Mouse (Mus musculus): ENCODE results near the gene Zfp318. TPM values are rescaled to one million over a fixed set of nuclear protein-coding genes. Genes with fewer than 3 reads are reported as not detected.
A peak's percentile ranks its signal among the peaks of the same experiment; 100 is the strongest.

Zfp318 gene
- total and polyA plus RNA-seq, 3 experiments = 7.1 to 15.6 (median 14.9) TPM

DNA sequence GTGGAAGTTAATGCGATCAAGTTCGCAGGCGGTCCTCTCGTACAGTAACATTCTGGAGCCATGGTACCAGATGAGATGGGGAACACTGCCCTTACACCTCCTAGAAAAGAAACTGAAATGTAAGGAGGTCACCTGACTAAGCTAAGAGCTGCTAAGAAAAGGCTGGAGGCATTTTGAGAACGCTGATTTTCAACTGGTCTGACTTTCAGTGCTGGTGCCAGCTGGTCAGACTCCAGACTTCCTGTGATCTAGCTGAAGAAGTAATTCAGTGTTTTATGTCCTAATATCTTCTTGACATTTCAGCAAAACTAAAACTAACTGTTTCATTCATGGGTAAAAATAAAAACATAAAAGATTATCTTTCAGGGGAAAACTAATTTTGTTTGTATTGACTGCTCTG lies 35.1 kb downstream of the Zfp318 start:
- DNase-seq = peak in 1 of 2 experiments; percentile 32
- peaks cover 3% of the 10 kb centered on the region; the same call in 1 of the 2 replicates for H3K36me3 ChIP-seq (ENCODE audit: control insufficient read depth, insufficient read depth, low read length)
- intact Hi-C loops (cut with DNase I) = no loop called here
- H3K9ac ChIP-seq (ENCODE audit: low read depth, low read length) = no peak overlapping the region
- no peaks in the 10 kb centered on the region for H3K27me3 ChIP-seq (ENCODE audit: control insufficient read depth, insufficient read depth, low read length)
- TF ChIP-seq CTCF (IDR thresholded peaks at IDR 0.05) = no peak
- no peak for TF ChIP-seq POLR2A (IDR thresholded peaks at IDR 0.05; ENCODE audit: insufficient read depth, low read depth, low read length)
- no peak for TF ChIP-seq EP300 (IDR thresholded peaks at IDR 0.05; ENCODE audit: insufficient read depth, low read depth, low read length)
- WGBS = 44% methylated on average over 5 of the region's 5 CpGs
- no peaks in the 10 kb centered on the region for H3K79me2 ChIP-seq (replicated peaks; ENCODE audit: control insufficient read depth, insufficient read depth, low read length)
- no peak overlapping the region for H3K4me3 ChIP-seq
- H3K27ac ChIP-seq = peak overlapping the region; percentile 40; the same call in 1 of the 2 replicates
- no peaks in the 10 kb centered on the region; the same call in 1 of the 2 replicates for H3K4me1 ChIP-seq (ENCODE audit: control insufficient read depth, insufficient read depth, low read length)

DNA sequence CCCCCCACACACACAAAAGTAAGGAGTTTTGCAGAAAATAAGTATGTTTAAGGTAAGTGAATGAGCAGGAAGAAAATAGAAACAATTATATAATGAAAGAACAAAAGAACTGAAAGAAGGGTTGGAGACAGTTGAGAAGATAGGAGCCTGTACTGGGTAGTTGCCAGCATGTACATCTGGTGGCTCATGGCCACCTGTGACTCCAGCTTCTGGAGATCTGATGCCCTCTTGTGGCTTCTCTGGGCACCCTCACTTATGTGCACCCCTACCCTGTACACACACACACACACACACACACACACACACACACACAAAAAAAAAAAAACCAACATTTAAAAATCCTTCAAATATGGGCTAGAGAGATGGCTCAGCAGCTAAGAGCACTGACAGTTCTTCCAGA lies 36.2 kb downstream of the Zfp318 start:
- Histone ChIP-seq H3K4me3 (no peak overlapping the region), H3K79me2 (replicated peaks; ENCODE audit: control insufficient read depth, insufficient read depth, low read length) (no peaks in the 10 kb centered on the region), H3K9ac (ENCODE audit: low read depth, low read length) (no peak overlapping the region), H3K4me1 (ENCODE audit: control insufficient read depth, insufficient read depth, low read length) (no peaks in the 10 kb centered on the region; the same call in 1 of the 2 replicates), H3K27ac (no peak overlapping the region), H3K36me3 (ENCODE audit: control insufficient read depth, insufficient read depth, low read length) (no peaks in the 10 kb centered on the region), H3K27me3 (ENCODE audit: control insufficient read depth, insufficient read depth, low read length) (no peaks in the 10 kb centered on the region)
- no peak for DNase-seq
- TF ChIP-seq CTCF (IDR thresholded peaks at IDR 0.05) (no peak), POLR2A (IDR thresholded peaks at IDR 0.05; ENCODE audit: insufficient read depth, low read depth, low read length) (no peak)
- intact Hi-C loops (cut with DNase I) = no loop called here

DNA sequence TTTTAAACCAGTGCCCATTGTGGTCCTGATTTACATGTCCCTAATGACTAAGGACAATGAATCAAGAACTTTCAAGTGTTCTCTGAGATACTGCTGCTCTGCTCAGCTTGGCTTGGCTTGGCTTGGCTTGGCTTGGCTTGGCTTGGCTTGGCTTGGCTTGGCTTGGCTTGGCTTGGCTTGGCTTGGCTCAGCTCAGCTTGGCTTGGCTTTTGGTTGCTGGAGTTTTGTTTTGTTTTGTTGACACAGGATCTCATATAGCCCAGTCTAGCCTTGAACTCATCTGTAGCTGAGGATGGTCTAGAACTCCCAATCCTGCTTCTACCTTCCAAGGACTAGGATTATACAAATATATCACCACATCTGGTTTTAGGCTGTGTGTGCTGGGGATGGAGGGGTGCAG lies 43.0 kb downstream of the Zfp318 start:
- Histone ChIP-seq H3K4me1 (ENCODE audit: control insufficient read depth, insufficient read depth, low read length) (peaks cover 1% of the 10 kb centered on the region), H3K79me2 (replicated peaks; ENCODE audit: control insufficient read depth, insufficient read depth, low read length) (no peaks in the 10 kb centered on the region), H3K27me3 (ENCODE audit: control insufficient read depth, insufficient read depth, low read length) (no peaks in the 10 kb centered on the region), H3K27ac (no peak overlapping the region), H3K9ac (ENCODE audit: low read depth, low read length) (no peak overlapping the region), H3K4me3 (no peak overlapping the region), H3K36me3 (ENCODE audit: control insufficient read depth, insufficient read depth, low read length) (no peaks in the 10 kb centered on the region)
- peak; percentile 52 to 61 for DNase-seq
- TF ChIP-seq POLR2A (IDR thresholded peaks at IDR 0.05; ENCODE audit: insufficient read depth, low read depth, low read length) (no peak), CTCF (IDR thresholded peaks at IDR 0.05) (no peak), EP300 (IDR thresholded peaks at IDR 0.05; ENCODE audit: insufficient read depth, low read depth, low read length) (no peak)
- intact Hi-C loops (cut with DNase I) = no loop called here

DNA sequence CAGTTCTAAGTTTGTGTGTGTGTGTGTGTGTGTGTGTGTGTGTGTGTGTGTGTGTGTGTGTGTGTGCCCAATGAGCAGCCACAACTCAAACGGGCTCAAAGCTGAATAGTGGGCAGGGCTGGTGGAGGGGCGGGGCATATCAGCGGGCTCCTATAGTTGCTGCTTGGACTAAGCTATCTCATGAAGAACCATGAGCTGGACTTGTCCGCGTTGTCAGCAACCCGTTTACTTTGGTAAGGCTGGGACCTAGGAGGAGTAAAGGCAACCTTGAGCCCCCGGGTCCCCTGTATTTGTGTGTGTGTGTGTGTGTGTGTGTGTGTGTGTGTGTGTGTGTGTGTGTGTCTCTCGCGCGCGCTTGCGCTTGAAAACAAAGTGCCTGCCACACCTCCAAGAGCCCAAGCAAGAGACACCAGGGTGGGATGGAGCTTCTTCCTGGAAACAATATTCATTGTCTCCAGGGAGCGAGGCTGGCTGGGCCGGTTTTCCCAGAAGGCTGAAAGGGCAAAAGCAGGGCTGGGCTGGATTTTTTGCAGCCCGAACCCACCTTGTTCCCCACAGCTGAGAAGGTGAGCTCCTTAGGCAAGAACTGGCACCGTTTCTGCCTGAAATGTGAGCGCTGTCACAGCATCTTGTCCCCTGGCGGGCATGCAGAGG lies 45.4 kb downstream of the Zfp318 start, which contains the start of gene Crip3:
TSS of gene Crip3 (plus strand) at position 166 of the 654 bp plus-strand sequence.
- Histone ChIP-seq H3K9ac (ENCODE audit: low read depth, low read length) (no peak within 1 kb of the TSS), H3K27ac (no peak within 1 kb of the TSS), H3K4me3 (no peak within 1 kb of the TSS)

DNA sequence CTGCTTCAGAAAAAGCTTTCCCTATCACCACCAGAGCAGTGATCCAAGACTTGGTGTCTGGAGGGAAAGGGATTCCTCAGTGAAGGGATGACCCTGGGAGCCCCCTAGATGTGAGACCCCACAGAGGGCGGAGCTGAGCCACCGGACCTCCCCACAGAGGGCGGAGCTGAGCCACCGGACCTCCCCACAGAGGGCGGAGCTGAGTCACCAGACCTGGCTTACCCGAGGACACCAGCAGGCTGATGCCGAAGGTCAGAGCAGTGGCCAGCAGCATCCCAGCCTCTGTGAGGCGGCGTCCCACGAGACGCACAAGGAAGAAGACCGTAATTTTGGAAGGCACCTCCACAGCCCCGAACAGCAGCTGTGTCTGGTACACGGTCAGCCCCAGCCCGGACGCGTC lies 50.1 kb downstream of the Zfp318 start:
- intact Hi-C loops (cut with DNase I) = no loop called here
- Histone ChIP-seq H3K27me3 (ENCODE audit: control insufficient read depth, insufficient read depth, low read length) (no peaks in the 10 kb centered on the region), H3K36me3 (ENCODE audit: control insufficient read depth, insufficient read depth, low read length) (no peaks in the 10 kb centered on the region), H3K9ac (ENCODE audit: low read depth, low read length) (no peak overlapping the region), H3K79me2 (replicated peaks; ENCODE audit: control insufficient read depth, insufficient read depth, low read length) (no peaks in the 10 kb centered on the region), H3K4me3 (no peak overlapping the region), H3K27ac (no peak overlapping the region), H3K4me1 (ENCODE audit: control insufficient read depth, insufficient read depth, low read length) (no peaks in the 10 kb centered on the region; the same call in 1 of the 2 replicates)
- TF ChIP-seq CTCF (IDR thresholded peaks at IDR 0.05) = no peak
- no peak for DNase-seq
- WGBS = 7% methylated on average over 17 of the region's 17 CpGs

More for the DNA sequence above, 45.4 kb downstream of the Zfp318 start, which contains the start of gene Crip3:
- intact Hi-C loops (cut with DNase I) = no loop called here
- H3K36me3 ChIP-seq (ENCODE audit: control insufficient read depth, insufficient read depth, low read length) = no peaks in the 10 kb centered on the region
- DNase-seq = no peak
- no peaks in the 10 kb centered on the region for H3K79me2 ChIP-seq (replicated peaks; ENCODE audit: control insufficient read depth, insufficient read depth, low read length)
- WGBS = 26% methylated on average over 18 of the region's 18 CpGs
- peaks cover 1% of the 10 kb centered on the region for H3K4me1 ChIP-seq (ENCODE audit: control insufficient read depth, insufficient read depth, low read length)
- H3K27me3 ChIP-seq (ENCODE audit: control insufficient read depth, insufficient read depth, low read length) = no peaks in the 10 kb centered on the region
- TF ChIP-seq POLR2A (IDR thresholded peaks at IDR 0.05; ENCODE audit: insufficient read depth, low read depth, low read length) (no peak), CTCF (IDR thresholded peaks at IDR 0.05) (no peak), EP300 (IDR thresholded peaks at IDR 0.05; ENCODE audit: insufficient read depth, low read depth, low read length) (no peak)

DNA sequence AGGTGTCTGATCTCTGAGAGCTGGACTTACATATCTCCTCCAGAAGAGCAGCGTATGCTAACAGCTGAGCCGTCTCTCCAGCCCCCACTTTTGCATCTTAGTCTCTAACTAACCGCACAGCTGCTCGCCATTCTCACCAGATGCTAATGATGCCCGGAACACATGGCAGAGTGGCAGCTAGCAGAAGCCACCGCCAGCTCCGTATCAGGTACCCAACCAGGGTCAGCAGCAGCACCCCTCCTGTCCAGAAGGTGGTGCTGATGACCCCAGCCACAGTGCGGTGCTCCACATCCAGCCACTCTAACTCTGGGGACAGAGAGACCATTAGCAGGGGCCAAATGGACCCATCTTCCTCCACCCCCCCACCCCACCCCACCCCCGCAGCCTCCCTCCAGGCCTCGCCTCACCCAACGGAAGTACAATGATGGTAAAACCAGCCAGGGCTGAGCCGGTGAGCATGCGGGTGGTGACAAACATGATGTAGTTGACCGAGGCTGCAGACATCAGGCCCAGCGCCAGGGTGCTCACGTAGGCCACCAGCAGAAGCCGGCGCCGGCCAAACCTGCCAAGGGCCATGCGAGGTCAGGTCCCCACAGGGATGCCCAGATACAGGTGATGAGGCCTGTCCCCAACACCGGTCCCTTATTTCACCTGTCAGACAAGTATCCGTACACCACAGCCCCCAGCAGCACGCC lies 53.3 kb downstream of the Zfp318 start:
- Histone ChIP-seq H3K9ac (ENCODE audit: low read depth, low read length) (no peak overlapping the region), H3K4me3 (no peak overlapping the region), H3K27ac (no peak overlapping the region), H3K36me3 (ENCODE audit: control insufficient read depth, insufficient read depth, low read length) (no peaks in the 10 kb centered on the region), H3K79me2 (replicated peaks; ENCODE audit: control insufficient read depth, insufficient read depth, low read length) (no peaks in the 10 kb centered on the region), H3K27me3 (ENCODE audit: control insufficient read depth, insufficient read depth, low read length) (no peaks in the 10 kb centered on the region), H3K4me1 (ENCODE audit: control insufficient read depth, insufficient read depth, low read length) (no peaks in the 10 kb centered on the region; the same call in 1 of the 2 replicates)
- intact Hi-C loops (cut with DNase I) = loop anchor here (1.0 kb wide), 1 partner anchor 74 kb away; no protein-coding TSS in a partner anchor
- no peak for DNase-seq
- TF ChIP-seq POLR2A (IDR thresholded peaks at IDR 0.05; ENCODE audit: insufficient read depth, low read depth, low read length) (no peak), EP300 (IDR thresholded peaks at IDR 0.05; ENCODE audit: insufficient read depth, low read depth, low read length) (no peak), CTCF (IDR thresholded peaks at IDR 0.05) (peak; percentile 70)
- WGBS = 17% methylated on average over 23 of the region's 23 CpGs

All from heart, adult 2 months (tissue).